Mouse (Mus musculus) stomach, embryonic 15.5 days (tissue): ENCODE data around the gene Clec2e. TPM values are rescaled to one million over a fixed set of nuclear protein-coding genes. Genes with fewer than 3 reads are reported as not detected.
A peak's percentile ranks its signal among the peaks of the same experiment; 100 is the strongest.

Source experiments
- ATAC-seq: fragments of 200-750 bp; cut with Nextera tagmentation; 2 replicates; pipeline ENCODE4 v1.8.0; 2017; ENCODE audit warnings: low read depth, moderate number of reproducible peaks, moderate TSS enrichment; ENCODE audit not compliant: insufficient read depth, low FRiP score
- H3K27ac ChIP-seq: fragments of 300-500 bp; sonication (generic); 2 replicates; pipeline ENCODE4 v1.5.1; 2015; ENCODE audit warnings: mild to moderate bottlenecking, inconsistent platforms
- H3K27me3 ChIP-seq: fragments of 300-500 bp; sonication (generic); replicated peaks from 2 replicates; pipeline ENCODE4 v1.6.1; 2015; ENCODE audit warnings: inconsistent platforms
- H3K36me3 ChIP-seq: fragments of 300-500 bp; sonication (generic); 2 replicates; pipeline ENCODE4 v1.6.1; 2015; ENCODE audit warnings: inconsistent platforms
- H3K4me1 ChIP-seq: fragments of 300-500 bp; sonication (generic); 2 replicates; pipeline ENCODE4 v1.6.1; 2015; ENCODE audit warnings: inconsistent platforms
- H3K4me2 ChIP-seq: fragments of 300-500 bp; sonication (generic); 2 replicates; pipeline ENCODE4 v1.6.1; 2015; ENCODE audit warnings: mild to moderate bottlenecking, inconsistent platforms
- H3K4me3 ChIP-seq: fragments of 300-500 bp; sonication (generic); replicated peaks from 2 replicates; pipeline ENCODE4 v1.5.1; 2015; ENCODE audit warnings: inconsistent platforms
- H3K9ac ChIP-seq: fragments of 300-500 bp; sonication (generic); 2 replicates; pipeline ENCODE4 v1.6.1; 2015; ENCODE audit warnings: inconsistent platforms
- H3K9me3 ChIP-seq: fragments of 300-500 bp; sonication (generic); 2 replicates; pipeline ENCODE4 v1.6.1; 2016; ENCODE audit warnings: inconsistent platforms
- WGBS: fragments of 180-500 bp; shearing (Covaris S2); methylation state at CpG from one replicate; pipeline ENCODE4 v1.1.7; 2015; 5-methylcytosine and 5-hydroxymethylcytosine counted together
- polyA plus RNA-seq: library from polyadenylated mRNA; unstranded; fragments of >200 nt; fragmentation: Nextera tagmentation; extraction: Ambion mirVana; gene quantifications from 2 replicates; pipeline ENCODE4 v1.2.1, GENCODE M21; 2015

Gene Clec2e
- polyA plus RNA-seq, 1 experiment from 2014 or later, result 2.3 TPM

DNA sequence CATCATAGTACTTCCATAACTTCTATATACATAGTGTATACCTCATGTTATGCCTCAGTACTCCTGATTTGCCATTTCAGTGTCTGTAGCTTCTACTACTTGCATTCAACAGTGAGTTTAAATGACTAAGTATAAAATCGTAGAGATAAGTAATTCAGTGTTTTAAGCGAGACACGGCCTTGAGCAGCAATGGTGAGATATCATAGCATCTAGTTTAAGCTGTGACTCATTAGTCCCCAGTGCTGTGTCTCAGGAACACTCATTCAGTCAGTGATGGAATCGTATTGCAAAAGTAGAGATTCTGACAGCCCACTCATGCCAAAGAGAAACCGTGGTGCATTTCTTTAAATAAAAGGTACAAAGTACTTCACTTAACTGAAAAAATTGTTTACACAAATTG is 49.0 kb downstream of the Clec2e start:
- Histone ChIP-seq H3K4me2 (no peak overlapping the region), H3K27me3 (no peaks in the 10 kb centered on the region), H3K4me3 (no peak overlapping the region), H3K27ac (no peak overlapping the region), H3K9ac (no peak overlapping the region), H3K9me3 (no peaks in the 10 kb centered on the region), H3K4me1 (0 out of 2 replicates have a peak, but pooled peaks cover 3% of the 10 kb centered on the region), H3K36me3 (no peaks in the 10 kb centered on the region)
- ATAC-seq, result no peak
- 78% methylated on average over 5 of the region's 5 CpGs for WGBS

- WGBS, result 76% methylated on average over 3 of the region's 3 CpGs
- H3K27me3 ChIP-seq, result no peaks in the 10 kb centered on the region
- ATAC-seq, result no peak
- no peak overlapping the region for H3K4me3 ChIP-seq
- no peaks in the 10 kb centered on the region for H3K36me3 ChIP-seq
- H3K4me1 ChIP-seq, result 0 out of 2 replicates have a peak, but pooled peaks cover 3% of the 10 kb centered on the region
- no peak overlapping the region for H3K4me2 ChIP-seq
- H3K9me3 ChIP-seq, result no peaks in the 10 kb centered on the region
- H3K27ac ChIP-seq, result no peak overlapping the region
- no peak overlapping the region for H3K9ac ChIP-seq
Observed at GRCm38 (mm10) chr6:129051086-129051485, 49.6 kb downstream of the Clec2e start.

GRCm38 (mm10) chr6:129049596-129050251 is 51.0 kb downstream of the Clec2e start:
- H3K27ac ChIP-seq, result peak overlapping the region; percentile 37; the same call in 1 of the 2 replicates
- WGBS, result 5% methylated on average over 8 of the region's 8 CpGs

DNA sequence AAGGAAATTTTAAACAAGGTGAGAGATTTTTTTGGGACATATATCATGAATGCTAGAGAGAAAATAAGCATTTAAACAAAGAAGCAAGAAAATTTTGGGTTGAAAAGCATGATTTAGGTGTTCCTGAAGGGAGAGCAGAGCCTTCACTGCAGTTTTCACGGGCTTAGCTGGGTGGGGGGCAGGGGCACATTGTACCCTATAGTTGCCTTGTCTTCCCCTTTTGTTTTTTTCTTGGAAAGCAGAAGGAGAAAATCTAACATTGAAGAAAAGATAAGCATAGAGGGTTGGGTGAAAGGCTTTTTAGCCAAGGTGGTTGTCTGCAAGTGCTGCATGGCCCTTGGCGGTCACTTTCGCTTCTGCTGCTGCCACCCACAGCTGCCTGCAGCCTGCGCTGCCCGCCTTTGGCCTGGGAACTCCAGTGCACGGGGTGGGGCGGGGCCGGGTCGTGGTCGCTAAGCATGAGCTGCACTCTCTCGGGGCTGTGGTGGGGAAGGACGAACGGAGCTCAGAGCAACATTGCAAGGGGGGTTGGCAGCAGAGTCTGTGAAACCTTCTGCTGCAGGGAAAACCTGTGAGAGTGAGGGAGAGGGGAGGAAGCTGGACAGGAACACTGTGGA is 51.7 kb downstream of the Clec2e start:
- Histone ChIP-seq H3K4me1 (0 out of 2 replicates have a peak, but pooled peaks cover 3% of the 10 kb centered on the region), H3K4me3 (peak overlapping the region; percentile 42), H3K27ac (no peak overlapping the region), H3K9ac (no peak overlapping the region), H3K36me3 (no peaks in the 10 kb centered on the region), H3K27me3 (no peaks in the 10 kb centered on the region), H3K9me3 (no peaks in the 10 kb centered on the region), H3K4me2 (peak overlapping the region; percentile 60)
- under 1% methylated on average over 13 of the region's 13 CpGs for WGBS
- ATAC-seq, result peak; percentile 91

More at GRCm38 (mm10) chr6:129049596-129050251, 51.0 kb downstream of the Clec2e start:
- H3K4me3 ChIP-seq, result peak overlapping the region; percentile 20
- no peaks in the 10 kb centered on the region for H3K27me3 ChIP-seq
- no peak overlapping the region for H3K9ac ChIP-seq
- H3K9me3 ChIP-seq, result no peaks in the 10 kb centered on the region
- peak; percentile 61; the same call in 1 of the 2 replicates for ATAC-seq
- peak overlapping the region; percentile 51 for H3K4me2 ChIP-seq
- H3K36me3 ChIP-seq, result no peaks in the 10 kb centered on the region
- H3K4me1 ChIP-seq, result 0 out of 2 replicates have a peak, but pooled peaks cover 3% of the 10 kb centered on the region

DNA sequence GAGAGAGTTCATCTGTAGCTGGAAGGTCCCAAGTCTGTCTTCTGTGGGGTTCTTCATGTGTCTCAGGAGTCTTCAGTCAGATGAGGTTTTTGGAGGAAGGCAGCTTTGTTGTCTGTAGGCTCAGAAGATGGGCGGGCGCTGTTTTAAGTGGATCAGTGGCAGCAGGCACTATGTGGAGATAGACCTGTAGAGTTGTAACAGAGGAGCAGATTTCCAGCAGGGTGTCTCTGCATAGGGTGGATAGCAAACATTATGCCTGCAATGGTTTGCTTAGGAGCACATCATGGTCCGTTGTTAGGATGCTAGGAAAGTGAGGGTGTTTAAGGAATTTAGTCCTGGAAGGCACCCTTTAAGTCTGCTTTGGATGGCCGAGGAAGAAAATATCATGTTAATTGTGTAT is 52.3 kb downstream of the Clec2e start:
- 55% methylated on average over 4 of the region's 4 CpGs for WGBS
- Histone ChIP-seq H3K4me1 (0 out of 2 replicates have a peak, but pooled peaks cover 3% of the 10 kb centered on the region), H3K4me2 (no peak overlapping the region), H3K9me3 (no peaks in the 10 kb centered on the region), H3K27me3 (no peaks in the 10 kb centered on the region), H3K4me3 (no peak overlapping the region), H3K27ac (no peak overlapping the region), H3K36me3 (no peaks in the 10 kb centered on the region), H3K9ac (no peak overlapping the region)
- no peak for ATAC-seq

DNA sequence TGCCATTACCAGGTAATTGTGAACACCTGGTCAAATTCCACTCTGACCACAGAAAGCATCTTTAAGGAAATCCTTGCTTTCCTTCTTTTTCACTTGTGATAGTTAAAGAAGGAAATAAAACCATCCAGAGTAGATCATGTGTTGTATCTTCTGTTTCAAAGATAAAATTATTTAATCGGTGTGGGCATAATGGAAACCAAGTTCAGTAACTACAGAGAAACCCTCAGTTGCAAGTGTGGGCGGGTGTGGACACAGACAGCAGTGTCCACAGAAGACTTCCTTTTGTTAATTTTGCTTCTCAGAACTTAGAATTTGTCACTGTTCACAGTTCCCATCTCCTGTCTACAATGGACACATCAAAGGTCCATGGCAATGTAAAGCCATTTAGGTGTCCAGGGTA is 55.1 kb downstream of the Clec2e start, which contains the start of gene Klrb1f:
Klrb1f (plus strand) TSS at position 301 of the 400 bp plus-strand sequence.
- H3K9me3 ChIP-seq, result no peaks in the 10 kb centered on the region
- ATAC-seq, result no peak
- no peak within 1 kb of the TSS for H3K4me2 ChIP-seq
- H3K9ac ChIP-seq, result no peak within 1 kb of the TSS
- no peak within 1 kb of the TSS for H3K4me3 ChIP-seq
- H3K27me3 ChIP-seq, result no peaks in the 10 kb centered on the region
- no peak within 1 kb of the TSS for H3K27ac ChIP-seq
- H3K4me1 ChIP-seq, result 0 out of 2 replicates have a peak, but pooled peaks cover 3% of the 10 kb centered on the region
- H3K36me3 ChIP-seq, result no peaks in the 10 kb centered on the region
- WGBS, result 88% methylated on average over 2 of the region's 2 CpGs

- Histone ChIP-seq H3K4me1 (no peaks in the 10 kb centered on the region), H3K9me3 (no peaks in the 10 kb centered on the region), H3K27me3 (no peaks in the 10 kb centered on the region), H3K27ac (no peak overlapping the region), H3K4me2 (no peak overlapping the region), H3K4me3 (no peak overlapping the region), H3K36me3 (no peaks in the 10 kb centered on the region), H3K9ac (no peak overlapping the region)
- no peak for ATAC-seq
Observed at GRCm38 (mm10) chr6:129042470-129042869, 58.2 kb downstream of the Clec2e start.

Other genes with a start within 250 kb of the Clec2e start
- 0.34 and 0.45 TPM in 2 replicates for gene Clec2i, start 213.3 kb downstream of the Clec2e start, polyA plus RNA-seq
- 1.6 TPM in 2 replicates for gene BC035044, start 209.8 kb downstream of the Clec2e start, polyA plus RNA-seq
- 0.08 and 0.33 TPM in 2 replicates for gene Clec2g, start 166.5 kb downstream of the Clec2e start, polyA plus RNA-seq
- gene Klrb1f, start 55.0 kb downstream of the Clec2e start, polyA plus RNA-seq, result 0.32 TPM in 2 replicates
- 0.85 and 1.1 TPM in 2 replicates for gene Clec2d, start 79.7 kb upstream of the Clec2e start, polyA plus RNA-seq
- 0.40 and 0.59 TPM in 2 replicates for gene Cd69, start 174.5 kb upstream of the Clec2e start, polyA plus RNA-seq
- not detected in 2 replicates for gene 4922502D21Rik, start 230.9 kb upstream of the Clec2e start, polyA plus RNA-seq
- gene Clec12a, start 241.8 kb upstream of the Clec2e start, polyA plus RNA-seq, result 1.9 and 2.6 TPM in 2 replicates